Mouse (Mus musculus) adrenal gland (tissue): ENCODE results near the gene Micall1.

Experiments used
- intact Hi-C: fragments of 180-260 bp; cut with DNase I; formaldehyde crosslinking; loops from one replicate; pipeline ENCODE4 v1.15.1; 2025

Micall1 gene

DNA sequence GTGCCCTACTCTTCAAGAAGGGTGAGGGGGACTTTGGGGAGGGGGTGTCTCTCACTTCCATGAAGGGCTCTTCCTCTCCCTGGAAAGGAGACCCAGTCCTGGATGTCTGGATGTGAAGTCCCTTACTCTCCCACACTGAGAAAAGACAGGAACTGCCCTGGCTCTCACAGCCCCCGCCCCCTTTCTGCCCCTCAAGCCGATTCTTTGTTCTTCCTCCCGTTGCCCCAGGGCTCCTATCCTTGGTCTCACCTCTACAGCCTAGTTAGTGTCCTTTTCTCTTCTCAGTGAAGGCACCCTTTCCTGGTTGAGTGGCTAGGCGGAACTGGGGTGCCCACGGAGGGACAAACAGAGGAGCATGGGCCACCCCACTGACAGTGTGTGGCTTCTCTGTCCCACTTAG, 56.4 kb downstream of the Micall1 start, which contains the start of gene Sox10:
Sox10 (minus strand) TSS at position 101 of the 400 bp plus-strand sequence.
- intact Hi-C loops: no loop called here

DNA sequence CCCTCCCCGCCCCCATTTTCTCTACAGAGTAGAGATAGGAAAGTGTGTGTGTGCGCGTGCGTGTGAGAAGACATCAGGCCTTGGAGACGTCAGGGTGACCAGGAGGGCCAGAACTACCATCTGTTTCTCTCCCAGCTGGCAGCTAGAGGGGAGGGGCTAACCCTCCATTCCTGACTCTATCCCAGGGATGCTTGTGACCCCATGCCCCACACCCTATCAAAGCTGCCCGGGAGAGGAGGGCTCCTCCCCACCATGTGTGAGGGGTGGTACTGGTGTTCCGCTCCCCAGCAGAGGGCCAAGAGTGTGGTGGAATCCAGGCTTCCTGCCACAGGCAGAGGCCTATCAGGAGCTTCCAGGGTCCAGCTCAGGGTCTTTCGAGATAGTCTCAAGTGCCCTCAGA, 58.0 kb downstream of the Micall1 start:
- intact Hi-C loops: no loop called here

DNA sequence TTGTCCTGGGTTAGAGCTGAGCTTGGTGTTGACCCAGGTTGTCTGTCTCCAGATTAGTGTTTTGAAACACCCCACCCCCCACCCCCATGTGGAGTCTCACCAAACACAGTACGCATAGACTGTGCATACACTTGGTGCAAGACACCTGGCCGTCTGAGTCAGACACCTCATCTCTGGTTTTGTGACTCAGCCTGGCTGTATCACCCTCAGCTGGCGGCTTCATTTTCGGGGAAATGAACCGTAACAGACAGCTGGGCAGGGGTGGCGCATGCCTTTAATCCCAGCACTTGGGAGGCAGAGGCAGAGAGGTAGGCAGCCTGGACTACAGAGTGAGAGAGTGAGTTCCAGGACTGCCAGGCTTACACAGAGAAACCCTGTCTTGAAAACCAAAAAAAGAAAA, 68.2 kb downstream of the Micall1 start:
- intact Hi-C loops: no loop called here

DNA sequence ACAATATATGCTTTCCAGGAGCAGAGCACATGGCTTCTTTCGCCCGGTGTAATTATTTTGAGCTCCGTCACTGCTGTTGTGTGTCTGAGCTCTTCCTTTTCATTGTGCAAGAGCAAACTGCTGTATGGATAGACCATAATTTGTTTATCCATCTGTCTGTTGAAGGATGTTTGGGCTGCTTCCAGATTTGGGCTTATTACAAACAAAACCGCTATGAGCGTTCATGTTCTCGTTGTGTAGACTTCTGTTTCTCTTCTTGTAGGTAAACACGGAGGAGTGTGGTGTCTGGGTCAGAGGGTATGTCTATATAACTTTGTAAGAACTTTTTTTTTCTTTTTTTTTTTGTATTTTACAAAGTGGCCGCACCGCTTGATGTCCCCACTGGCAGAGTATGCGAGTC, 76.5 kb downstream of the Micall1 start:
- intact Hi-C loops: no loop called here
